Mouse (Mus musculus) C2C12 (cell line): ENCODE data around the gene Papss1.

ENCODE experiments used
- CTCF ChIP-seq: IDR thresholded peaks from one replicate; pipeline ENCODE4 v1.5.1; 2011; ENCODE audit not compliant: control insufficient read depth, insufficient read depth, insufficient read length
- FOSL1 ChIP-seq: IDR thresholded peaks from one replicate; pipeline ENCODE4 v1.8.0; 2011; ENCODE audit warnings: mild to moderate bottlenecking, low read length; ENCODE audit not compliant: poor library complexity, insufficient read depth, severe bottlenecking
- MAX ChIP-seq: IDR thresholded peaks from one replicate; pipeline ENCODE4 v1.6.1; 2011; ENCODE audit warnings: mild to moderate bottlenecking, control low read depth
- MYOD1 ChIP-seq: IDR thresholded peaks from one replicate; pipeline ENCODE4 v1.6.1; 2011; ENCODE audit warnings: low read depth; ENCODE audit not compliant: control insufficient read depth, insufficient read length

DNA sequence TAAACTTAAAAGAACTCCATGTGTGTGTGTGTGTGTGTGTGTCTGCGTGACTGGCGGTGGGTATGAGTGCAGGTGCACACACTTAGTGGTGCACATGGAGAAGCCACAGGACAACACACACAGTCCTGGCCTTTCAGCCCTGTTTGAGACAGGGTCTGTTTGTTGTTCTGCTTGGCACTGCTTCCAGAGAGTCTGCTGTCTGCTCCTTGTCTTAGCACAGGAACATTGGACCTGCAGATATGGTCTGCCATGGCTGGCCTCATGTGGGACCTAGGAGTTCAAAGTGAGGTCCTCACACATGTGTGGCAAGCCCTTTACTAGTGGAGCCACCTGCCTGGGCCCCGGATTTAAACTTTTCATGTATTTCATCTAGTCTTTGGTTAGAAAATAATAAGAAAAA is 72.4 kb downstream of the Papss1 start:
- TF ChIP-seq MAX (no peak), CTCF (no peak), FOSL1 (no peak), MYOD1 (no peak)
